Mouse (Mus musculus): Measurements from ENCODE around the gene Zkscan2. TPM values are rescaled to one million over a fixed set of nuclear protein-coding genes. Genes with fewer than 3 reads are reported as not detected.

Gene Zkscan2
- total RNA-seq, 2 experiments from 2014 or later, result 0.12 to 0.20 TPM

- intact Hi-C loops (cut with DNase I; ENCODE audit: low total_unique reads), result no loop called here
- DNase-seq, result no peak
Observed at GRCm38 (mm10) chr7:123449676-123450075, 50.6 kb downstream of the Zkscan2 start.

DNA sequence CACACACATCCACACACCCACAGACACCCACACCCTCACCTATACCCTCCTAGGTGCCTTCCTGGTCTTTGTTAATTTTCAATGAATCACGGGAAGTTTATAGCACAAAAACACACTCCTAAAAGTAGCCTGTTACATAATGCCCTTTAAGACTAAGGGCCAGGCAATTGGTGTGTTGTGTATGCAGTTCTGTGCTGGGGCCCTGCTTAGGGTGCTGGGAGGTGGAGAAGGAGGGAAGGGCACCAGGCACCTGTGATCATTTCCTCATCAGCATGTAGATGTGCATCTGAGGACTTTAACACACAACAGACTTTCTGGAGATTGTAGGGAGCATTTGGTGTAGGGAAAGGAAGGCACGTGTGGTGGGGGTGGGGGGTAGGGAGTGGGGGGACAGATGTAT lies 51.5 kb downstream of the Zkscan2 start:
- no peak for DNase-seq
- intact Hi-C loops (cut with DNase I; ENCODE audit: low total_unique reads), result no loop called here

GRCm38 (mm10) chr7:123442079-123442478 lies 58.2 kb downstream of the Zkscan2 start:
- intact Hi-C loops (cut with DNase I; ENCODE audit: low total_unique reads), result no loop called here
- DNase-seq, result no peak

- intact Hi-C loops (cut with DNase I; ENCODE audit: low total_unique reads), result no loop called here
- no peak for DNase-seq
Observed at GRCm38 (mm10) chr7:123431206-123431605, 69.0 kb downstream of the Zkscan2 start.

- no peak for DNase-seq
- intact Hi-C loops (cut with DNase I; ENCODE audit: low total_unique reads), result no loop called here
Observed at GRCm38 (mm10) chr7:123430411-123430705, 69.9 kb downstream of the Zkscan2 start.

- intact Hi-C loops (cut with DNase I; ENCODE audit: low total_unique reads), result no loop called here
- no peak for DNase-seq
Observed at GRCm38 (mm10) chr7:123429624-123430410, 70.4 kb downstream of the Zkscan2 start.

Other genes starting within 250 kb of the Zkscan2 start
- 10 to 100 TPM; 24.2 to 25.3 TPM for gene Lcmt1, start 130.7 kb downstream of the Zkscan2 start, total RNA-seq (2021)
- 10 to 100 TPM; 16.4 to 19.0 TPM for gene Arhgap17, start 130.5 kb downstream of the Zkscan2 start, total RNA-seq (2021)
- not detected for gene Aqp8, start 38.2 kb downstream of the Zkscan2 start, total RNA-seq (2021)

All from gastrocnemius, postnatal 14 days (tissue).